Mouse (Mus musculus): ENCODE results near the gene Gabrg3. TPM values are rescaled to one million over a fixed set of nuclear protein-coding genes. Genes with fewer than 3 reads are reported as not detected.

Gabrg3 gene
- total RNA-seq, 2 experiments from 2014 or later, result 0.02 to 0.07 TPM

DNA sequence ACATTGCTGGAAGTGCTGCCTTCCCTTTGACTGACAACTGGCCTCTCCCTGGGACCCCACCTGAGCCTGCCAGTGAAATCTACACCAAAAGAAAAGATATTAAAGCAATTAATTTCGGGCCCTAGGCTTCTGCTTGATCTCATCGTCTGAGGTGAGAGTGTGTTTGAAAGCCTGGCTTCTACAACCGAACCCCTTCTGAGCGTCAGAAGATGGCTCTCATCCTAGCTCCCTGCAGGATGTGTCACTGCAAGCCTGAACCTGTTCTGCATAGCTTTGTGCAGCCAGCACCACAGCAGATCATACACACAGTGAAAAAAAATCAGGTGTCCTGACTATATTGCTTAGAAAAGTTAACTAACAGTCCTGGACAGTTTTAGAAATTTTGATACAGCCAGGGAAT, 618.8 kb downstream of the Gabrg3 start:
- intact Hi-C loops (cut with DNase I), result no loop called here
- DNase-seq, result no peak

DNA sequence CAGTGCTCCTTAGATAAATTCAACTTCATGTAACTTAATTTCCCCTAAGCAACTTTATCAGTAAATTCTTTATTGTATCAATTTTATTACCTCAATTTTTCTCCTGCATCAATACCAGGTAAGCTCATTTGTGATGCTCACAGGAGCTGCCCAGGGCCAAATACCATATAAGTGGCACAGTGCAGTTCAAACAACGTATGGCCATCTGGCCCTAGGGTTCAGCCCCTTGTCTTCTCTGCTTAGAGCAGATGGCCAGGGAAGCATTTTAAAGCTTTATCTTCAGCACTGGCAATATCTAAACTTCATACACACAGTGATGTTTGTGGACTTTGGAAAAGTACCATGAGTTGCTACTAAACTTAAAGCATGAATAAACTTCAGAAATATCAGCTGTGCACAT, 619.2 kb downstream of the Gabrg3 start:
- intact Hi-C loops (cut with DNase I), result no loop called here
- no peak for DNase-seq

DNA sequence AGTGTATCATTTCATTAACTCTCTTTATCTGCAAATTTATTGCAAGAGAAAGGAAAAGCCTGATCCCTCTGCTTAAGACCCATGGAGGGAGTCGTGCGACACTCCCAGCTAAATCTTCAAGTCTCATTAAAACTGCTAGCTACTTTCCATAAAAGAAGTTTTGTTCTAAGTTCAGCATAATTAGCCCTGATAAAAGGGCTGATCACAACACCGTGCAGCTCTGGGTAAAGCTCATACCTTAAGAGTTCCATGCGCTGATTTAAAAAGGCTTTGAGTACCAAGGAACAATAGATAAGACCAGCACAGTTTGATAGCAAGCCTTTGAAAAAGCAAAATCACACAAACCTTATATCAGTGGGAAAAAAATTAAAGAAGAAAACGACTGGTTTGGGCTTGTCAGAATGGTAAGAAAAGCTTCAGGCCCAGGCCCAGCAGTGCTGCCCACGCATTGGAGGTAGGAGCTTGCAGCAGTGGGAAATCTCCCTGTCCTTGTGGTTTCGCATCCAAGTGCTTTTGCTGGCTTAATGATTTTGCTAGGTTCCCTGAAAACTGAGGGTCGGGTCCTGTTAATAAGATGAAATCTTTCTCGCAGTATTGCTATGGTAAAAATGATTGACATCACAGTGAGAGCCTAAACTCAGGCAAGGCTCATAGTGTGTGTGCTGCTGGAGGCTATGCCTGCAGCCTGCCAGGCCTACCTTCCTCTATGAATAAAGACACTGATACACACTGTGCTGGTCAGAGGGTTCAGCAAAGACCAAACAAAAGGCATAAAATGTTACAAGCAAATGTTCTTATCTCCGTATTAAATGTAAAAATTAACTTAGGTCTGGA, 621.2 kb downstream of the Gabrg3 start:
- DNase-seq, result no peak
- intact Hi-C loops (cut with DNase I), result no loop called here

DNA sequence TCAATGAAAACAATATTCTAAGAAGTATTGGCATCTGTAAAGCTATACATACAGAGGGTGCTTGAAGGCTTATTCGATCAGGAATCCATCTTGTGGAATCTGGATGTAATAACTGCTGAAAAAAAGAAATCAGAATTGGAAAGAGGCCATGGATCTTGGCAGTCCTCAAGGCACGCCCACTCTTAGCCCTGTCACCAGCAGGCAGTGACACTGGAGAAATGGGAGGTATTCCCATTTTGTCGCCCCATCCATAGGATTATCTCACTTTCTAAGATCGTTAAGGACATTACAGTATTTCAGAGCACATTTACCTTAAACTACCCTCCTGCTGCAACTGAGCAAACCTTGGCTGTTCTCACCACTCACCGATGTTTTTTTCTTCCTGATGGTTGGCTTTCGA, 657.8 kb downstream of the Gabrg3 start:
- intact Hi-C loops (cut with DNase I), result no loop called here
- DNase-seq, result no peak

Other genes with a start within 250 kb of the Gabrg3 start
- under 1 TPM; 0.43 to 0.49 TPM for gene Gabrb3, start 32.5 kb upstream of the Gabrg3 start, total RNA-seq (2021)
- gene Gabra5, start 122.9 kb upstream of the Gabrg3 start, total RNA-seq (2021), result not detected